Mouse (Mus musculus): ENCODE measurements around the gene Unc93b1. TPM values are rescaled to one million over a fixed set of nuclear protein-coding genes. Genes with fewer than 3 reads are reported as not detected.
"Not testable (repeated sequence)": the region's sequence is repeated elsewhere in the genome, so short reads cannot be mapped to it uniquely, and the experiment has no call there.

Gene Unc93b1
- total RNA-seq, 4 experiments from 2014 or later, result 69.4 to 85.5 (median 71.5) TPM

DNA sequence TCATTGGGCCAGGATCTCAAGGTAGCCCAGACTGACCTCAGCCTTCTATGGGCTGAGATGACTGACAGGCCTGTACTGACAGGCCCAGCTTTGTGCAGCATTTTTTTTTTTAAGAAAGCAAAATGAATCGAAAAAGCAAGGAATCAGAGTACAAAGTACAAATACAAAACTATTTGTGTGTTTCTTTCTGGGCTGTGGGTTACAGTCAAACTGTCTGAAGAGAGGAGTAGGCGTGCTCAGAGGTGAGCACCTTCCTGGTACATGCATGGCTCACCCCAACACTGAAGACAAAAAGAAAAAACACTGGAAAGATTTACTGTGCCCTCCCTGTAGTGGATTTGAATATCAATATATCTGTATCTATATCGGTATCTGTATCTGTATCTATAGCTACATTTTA is 12.8 kb downstream of the Unc93b1 start:
- DNase-seq, result no peak

DNA sequence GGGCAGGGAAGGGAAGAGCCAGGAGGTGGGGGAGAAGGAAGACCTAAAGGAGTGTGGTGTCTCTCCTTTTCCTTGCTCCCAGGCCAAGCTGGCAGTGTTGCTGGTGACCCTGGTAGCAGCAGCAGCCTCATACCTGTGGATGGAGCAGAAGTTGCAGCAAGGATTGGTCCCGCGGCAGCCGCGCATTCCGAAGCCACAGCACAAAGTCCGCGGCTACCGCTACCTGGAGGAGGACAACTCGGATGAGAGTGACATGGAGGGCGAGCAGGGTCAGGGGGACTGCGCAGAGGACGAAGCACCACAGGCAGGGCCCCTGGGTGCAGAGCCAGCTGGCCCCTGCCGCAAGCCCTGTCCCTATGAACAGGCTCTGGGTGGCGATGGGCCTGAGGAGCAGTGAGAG is 13.6 kb downstream of the Unc93b1 start:
- no peak for DNase-seq

DNA sequence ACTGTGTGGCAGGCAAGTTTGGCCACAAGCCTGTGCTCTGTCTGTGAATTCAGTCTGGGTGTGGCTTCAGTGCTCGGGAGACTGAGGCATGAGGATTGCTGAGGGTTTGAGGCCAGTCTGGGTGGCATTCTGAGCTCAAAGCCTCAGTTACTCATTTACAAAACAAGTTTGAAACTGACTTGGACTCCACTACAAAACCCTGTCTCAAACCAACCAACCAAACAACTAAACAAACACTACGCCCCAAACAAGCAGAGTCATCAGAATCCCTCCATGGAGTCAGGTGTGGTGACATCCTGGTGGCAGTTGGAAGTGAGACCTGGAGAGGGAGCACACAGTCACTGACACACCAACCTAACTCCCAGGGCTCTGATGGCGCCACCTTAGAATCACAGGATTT is 15.3 kb downstream of the Unc93b1 start:
- DNase-seq, result no peak

DNA sequence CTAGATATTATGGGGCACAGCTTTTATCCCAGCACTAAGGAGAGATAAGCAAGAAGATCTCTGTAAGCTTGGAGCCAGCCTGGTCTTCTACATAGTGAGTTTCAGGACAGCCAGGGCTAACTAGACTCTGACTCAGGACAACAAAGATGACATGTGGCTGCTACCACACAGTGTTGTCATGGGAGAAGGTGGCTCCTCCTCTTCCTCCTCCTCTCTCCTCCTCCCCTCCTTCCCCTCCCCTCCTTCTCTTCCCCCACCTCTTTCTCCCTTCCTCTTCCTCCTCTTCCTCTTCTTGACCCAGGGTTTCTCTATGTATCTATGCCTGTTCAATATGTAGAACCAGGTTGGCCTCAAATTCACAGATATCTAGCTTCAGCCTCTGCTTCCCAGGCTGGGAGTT is 16.5 kb downstream of the Unc93b1 start:
- no peak for DNase-seq

DNA sequence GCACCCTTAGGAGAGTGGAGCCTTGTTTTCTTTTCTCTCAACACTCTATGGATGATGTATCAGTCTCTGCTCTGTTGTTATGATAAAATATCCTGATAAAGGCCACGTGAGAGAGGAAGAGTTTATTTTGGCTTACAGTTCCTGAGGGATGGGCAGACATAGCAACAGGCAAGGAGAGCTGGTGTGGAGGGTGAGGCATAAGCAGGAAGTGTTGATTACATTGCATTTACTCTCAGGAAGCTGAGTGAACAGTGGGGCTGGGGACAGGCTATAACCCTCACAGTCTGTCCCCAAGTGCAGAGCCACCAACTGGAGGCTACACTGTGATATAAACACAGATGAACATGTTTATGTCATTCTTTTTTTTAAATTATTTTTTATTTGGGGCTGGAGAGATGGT is 17.1 kb downstream of the Unc93b1 start:
- DNase-seq, result no peak

DNA sequence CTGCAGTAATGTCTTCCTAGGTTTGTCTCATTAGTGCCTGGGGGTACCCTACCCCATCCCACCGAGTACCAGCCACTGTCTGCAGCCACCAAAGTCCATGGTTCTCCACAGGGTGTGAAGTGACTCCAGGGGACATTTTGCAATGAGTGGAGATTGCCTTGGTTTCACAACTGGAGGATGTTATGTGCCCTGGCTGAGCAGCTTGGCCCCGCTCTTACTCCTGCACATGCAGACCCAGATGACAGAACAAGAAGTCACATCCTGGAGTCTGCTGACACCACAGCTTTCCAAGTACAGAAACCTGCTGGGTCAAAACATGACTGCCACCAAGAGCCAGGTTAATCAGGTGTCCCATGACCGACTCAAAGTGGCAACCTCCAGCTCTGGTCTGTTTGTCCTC is 20.0 kb downstream of the Unc93b1 start:
- DNase-seq, result peak; percentile 30

DNA sequence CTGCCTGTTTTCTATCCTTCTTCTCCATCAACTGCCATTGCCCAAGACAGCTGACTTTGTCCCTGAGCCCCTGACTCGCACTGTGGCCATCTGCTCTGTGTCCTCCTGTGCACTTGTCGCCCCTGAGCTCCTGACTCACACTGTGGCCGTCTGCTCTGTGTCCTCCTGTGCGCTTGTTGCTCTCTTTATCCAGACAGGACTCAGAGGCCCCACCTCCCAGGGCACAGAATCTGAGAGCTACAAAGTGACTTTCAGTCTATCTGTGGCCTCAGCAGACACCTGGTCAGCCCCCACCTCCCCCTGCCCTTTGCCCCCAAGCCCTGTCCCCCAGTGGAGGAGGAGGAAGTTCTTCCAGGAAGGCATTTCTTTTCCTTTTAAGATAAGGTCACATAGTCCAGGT is 20.8 kb downstream of the Unc93b1 start:
- no peak for DNase-seq

DNA sequence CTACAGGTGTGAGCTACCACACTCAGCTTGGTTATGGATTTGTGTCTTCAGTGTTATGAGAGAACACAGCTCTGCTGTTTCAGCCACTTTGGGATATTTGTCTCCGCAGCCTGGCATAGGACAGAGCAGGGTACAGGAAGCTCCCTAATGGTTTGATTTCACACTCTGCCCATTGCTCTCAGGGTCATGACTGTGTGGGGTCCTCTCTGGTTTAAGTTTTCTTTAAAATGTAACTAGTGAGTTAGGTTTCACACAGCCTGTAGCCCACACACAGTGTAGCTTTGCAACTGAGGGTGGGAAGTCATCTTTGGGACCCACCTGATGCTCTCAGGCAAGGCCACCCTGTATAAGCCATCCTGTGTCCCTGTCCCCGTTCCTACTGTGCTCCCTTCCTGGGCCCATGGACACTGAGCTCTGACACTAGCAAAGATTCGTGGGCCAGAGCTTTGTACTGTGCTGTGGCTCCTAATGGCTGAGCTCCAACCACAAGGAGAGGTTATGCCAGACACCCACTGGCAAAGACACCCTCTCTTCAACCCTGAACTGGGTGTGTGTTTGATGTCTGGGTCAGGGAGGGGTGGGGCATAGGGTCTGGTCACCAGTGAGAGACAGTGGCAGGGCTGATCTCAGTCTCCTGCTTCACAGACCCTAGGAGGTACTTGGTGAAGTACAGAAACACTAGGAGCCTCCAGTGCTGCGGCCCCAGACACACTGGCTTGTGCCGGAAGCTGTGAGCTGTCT is 22.5 kb downstream of the Unc93b1 start:
- not testable (repeated sequence) for DNase-seq

DNA sequence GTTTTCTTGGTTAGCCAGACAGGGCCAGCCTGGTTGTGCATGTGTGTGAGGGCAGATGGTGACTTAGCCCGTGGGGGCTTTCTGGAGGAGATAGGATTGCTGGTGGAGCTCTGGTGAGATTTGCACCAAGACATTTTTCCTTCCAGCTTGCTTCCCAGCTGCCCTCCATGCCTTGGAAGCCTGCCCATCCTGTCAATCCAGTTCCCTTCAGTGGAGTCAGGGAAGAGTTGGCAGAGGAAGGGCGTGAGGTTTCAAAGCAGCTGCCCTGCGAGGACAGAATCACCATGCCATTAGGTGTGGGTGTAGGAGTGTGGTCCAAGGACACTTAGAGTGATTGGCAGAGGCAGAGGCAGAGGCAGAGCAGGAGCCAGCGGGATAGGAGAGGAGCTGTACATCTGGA is 23.5 kb downstream of the Unc93b1 start, which contains the start of gene Aldh3b3:
Gene Aldh3b3, plus strand, starts transcription at position 176 of the 400 bp plus-strand sequence.
- no peak for DNase-seq

DNA sequence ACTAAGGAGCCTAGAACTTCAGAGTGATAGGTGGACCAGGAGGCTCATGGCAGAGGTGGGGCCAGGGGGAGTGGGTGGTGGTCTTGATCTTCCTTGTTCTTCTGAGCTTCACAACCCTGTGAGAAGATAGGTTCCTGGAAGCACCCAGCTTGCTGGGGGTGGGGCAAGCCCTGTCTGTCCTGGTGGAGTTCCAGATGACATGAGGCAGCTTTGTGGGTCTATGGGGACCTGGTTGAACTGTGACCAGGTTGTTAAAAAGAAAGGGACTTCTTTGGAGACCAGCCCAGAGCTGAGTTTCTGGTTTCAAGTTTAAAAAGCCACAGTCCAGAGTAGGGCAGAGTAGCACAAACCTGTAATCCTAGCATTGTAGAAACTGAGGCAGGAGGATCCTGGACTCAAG is 24.0 kb downstream of the Unc93b1 start:
- DNase-seq, result no peak

DNA sequence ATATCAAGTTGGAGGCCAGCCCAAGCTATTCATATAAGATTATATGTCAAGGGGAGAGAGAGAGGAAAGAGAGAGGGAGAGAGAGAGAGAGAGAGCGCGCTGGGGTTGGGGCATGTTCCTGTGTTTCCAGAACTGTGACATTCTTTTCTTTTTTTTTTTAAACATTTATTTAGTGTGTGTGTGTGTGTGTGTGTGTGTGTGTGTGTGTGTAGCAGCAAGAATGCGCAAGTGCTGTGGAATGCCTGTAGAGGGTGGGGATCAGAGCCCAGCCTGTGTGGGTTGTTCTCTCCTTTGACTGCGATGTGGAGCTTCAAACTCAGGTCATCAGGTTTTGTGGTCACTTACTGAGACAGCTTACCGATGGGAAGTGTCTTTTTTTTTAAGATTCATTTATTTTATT is 25.2 kb downstream of the Unc93b1 start:
- DNase-seq, result no peak

DNA sequence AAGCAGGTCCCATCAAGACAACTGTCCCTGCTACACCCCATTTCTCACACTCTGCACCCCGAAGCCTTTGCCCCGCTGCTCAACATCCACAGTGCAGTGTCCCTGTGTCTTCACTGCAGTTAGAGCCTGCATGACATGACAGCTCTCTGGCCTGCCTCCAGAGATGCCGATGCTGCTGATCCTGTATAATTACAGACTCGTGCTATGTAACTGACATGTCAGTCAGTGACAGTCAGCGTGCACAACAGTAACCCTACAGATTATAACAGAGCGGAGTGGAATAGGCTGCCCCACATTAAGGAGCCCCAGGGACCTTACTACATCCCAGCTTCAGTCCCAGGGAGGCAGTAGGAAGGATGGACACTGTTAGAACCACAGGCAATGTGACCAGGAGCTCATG is 26.8 kb downstream of the Unc93b1 start:
- DNase-seq, result not testable (repeated sequence)

DNA sequence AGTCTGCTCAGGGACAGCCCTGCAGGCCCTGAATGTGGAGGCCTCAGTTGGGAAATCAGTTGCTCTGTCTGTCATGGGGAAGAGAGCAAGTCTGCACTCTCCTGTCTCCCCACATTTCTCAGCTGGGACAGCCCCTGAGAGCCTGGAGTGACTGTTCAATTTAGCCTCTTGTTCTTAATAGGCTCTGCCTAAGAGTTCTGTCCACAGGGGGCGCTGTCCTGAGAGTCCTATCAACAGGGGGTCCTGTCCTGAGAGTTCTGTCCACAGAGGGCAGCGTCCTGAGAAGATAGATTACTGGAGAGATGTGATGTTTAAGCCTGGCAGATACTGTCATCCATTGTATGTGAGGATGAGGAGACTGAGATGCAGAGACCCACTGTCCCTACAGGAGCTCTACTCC is 27.5 kb downstream of the Unc93b1 start:
- no peak for DNase-seq

DNA sequence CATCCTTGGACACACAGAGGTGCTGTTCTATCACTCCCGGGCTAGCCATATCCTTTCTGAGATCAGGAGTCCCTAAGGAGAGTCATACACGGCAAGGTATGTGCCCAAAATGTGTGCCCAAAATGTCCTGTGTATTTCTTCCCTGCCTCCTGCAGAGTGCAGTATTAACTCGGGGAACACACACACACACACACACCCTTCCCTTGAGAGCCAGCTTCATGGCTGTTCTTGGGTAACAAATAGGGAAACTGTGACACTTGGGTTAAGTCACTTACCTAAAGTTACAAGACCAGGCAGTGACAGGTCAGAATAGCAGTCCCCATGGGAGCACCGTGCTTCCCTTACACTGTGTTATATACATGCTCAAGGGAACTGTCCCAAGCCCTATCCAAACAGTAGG is 29.0 kb downstream of the Unc93b1 start:
- DNase-seq, result no peak

DNA sequence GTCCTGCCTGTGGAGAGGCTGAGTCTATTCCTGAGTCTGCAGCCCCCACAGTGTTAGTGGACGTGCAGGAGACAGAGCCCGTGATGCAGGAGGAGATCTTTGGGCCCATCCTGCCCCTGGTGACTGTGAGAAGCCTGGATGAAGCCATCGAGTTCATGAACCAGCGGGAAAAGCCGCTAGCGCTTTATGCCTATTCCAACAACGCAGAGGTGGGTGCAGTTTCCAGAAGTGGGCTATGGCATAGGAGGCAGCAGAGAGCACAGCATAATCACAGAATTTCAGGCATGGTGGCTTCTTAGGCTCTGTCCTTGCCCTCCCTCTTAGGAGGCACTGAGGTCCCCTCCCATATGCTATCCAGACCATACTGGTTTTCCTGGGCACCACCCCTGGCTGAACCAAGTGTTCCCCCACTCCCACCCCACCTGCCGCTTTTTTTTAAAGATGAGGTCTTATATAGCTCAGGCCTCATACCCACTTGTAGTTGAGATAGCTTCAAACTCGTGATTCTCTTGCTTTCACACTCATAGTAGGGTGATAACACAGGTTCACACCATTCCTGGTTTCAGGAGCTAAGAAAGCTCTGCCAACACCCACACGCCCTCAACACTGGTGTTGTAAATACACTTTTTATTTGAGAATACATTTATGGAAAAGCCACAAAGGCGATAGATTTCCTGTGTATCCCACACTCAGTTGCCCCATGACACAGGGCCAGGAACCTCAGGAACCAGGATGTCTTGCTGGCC is 31.5 kb downstream of the Unc93b1 start:
- DNase-seq, result no peak

DNA sequence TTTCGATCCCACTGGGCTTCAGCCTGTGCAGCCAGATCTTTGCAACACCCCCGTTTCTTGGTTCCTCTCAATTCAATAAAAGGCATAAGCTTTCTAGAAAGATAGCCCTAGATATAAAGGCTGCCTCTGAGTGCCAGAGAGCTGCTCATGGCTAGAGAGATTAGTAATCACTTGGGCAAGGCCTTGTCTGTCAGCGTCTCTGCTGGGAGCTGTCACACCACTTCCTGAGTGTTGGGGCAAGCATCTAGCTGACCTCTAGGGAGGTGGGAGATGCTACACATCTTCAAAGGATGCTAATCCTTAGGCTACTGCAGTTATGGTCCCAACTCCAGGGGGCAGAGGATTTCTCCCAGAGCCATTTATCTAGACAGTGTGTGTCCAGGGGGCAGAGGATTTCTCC is 32.3 kb downstream of the Unc93b1 start:
- no peak for DNase-seq

DNA sequence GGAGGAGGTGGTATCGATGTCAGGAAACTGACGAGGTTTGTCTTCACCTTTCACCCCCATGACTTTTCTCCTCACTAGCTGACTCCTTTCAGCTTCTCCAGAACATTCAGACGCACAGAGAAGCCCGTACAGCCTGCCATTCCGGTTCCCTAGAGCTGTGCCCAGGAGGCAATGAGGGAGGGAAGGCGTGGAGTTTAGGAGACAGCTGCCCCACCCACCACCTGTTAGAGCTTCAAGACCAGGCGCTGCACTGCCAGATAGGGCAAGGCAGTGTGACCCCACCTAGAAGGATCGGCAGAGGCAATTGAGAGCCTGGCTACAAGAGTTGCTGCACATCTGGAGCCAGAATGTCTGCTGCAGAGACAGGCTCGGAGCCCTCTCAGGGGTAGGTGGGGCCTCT is 37.2 kb downstream of the Unc93b1 start, which contains the start of gene Aldh3b2:
Gene Aldh3b2, plus strand, starts transcription at position 100 of the 400 bp plus-strand sequence.
- no peak for DNase-seq

DNA sequence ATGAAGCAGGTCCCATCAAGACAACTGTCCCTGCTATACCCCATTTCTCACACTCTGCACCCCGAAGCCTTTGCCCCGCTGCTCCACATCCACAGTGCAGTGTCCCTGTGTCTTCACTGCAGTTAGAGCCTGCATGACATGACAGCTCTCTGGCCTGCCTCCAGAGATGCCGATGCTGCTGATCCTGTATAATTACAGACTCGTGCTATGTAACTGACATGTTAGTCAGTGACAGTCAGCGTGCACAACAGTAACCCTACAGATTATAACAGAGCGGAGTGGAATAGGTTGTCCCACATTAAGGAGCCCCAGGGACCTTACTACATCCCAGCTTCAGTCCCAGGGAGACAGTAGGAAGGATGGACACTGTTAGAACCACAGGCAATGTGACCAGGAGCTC is 39.6 kb downstream of the Unc93b1 start:
- DNase-seq, result not testable (repeated sequence)

DNA sequence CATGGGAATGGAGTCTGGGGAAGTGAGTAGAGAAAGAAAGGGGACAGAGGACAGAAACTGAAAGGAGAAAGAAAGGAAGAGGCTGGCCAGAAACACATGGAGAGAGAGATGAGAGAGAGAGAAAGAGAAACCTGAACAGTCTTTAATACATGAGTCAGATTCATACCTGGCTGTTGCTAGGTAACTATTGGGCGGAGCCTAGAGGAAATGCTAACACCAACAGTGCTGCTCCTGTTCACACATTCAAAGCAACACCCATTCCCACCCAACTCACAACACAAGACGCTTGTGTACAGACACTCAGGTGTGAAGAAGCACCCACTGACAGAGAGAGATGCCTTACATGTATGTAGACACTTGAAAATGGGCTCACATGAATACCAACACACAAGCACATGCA is 40.9 kb downstream of the Unc93b1 start:
- DNase-seq, result no peak

DNA sequence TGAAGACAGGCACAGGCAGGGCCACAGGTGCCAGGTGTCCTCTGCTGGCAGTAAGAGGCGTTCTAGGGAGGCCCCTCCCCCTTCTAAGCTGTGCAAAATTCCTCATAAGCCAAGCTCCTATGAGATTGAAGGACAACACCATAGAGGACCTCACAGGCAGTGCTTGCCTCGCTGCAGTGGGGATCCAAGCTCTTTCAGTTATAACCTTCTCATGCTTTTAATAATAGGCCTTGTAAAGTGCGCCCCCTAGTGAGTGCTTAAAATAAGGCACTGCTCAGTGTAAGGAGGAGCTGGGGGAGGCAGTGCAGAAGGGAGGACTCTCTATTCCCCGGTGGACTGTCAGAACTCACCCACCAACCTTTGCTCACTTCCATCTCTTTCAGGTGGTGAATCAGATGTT is 45.3 kb downstream of the Unc93b1 start:
- DNase-seq, result peak; percentile 58

DNA sequence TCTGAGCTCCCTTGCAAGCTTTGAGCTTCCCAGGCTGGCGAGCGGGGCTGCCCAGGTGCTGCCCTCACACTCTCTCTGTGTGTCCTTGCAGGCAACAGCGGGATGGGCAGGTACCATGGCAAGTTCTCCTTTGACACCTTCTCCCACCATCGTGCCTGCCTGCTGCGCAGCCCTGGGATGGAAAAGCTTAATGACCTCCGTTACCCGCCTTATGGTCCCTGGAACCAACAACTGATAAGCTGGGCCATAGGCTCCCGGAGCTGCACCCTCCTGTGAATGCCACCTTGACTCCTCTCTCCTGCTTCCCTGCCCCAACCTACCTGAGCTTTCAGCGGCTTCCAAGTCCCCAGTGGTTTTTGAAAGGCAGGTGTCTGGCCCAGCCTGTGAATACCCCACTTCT is 45.9 kb downstream of the Unc93b1 start:
- DNase-seq, result no peak

DNA sequence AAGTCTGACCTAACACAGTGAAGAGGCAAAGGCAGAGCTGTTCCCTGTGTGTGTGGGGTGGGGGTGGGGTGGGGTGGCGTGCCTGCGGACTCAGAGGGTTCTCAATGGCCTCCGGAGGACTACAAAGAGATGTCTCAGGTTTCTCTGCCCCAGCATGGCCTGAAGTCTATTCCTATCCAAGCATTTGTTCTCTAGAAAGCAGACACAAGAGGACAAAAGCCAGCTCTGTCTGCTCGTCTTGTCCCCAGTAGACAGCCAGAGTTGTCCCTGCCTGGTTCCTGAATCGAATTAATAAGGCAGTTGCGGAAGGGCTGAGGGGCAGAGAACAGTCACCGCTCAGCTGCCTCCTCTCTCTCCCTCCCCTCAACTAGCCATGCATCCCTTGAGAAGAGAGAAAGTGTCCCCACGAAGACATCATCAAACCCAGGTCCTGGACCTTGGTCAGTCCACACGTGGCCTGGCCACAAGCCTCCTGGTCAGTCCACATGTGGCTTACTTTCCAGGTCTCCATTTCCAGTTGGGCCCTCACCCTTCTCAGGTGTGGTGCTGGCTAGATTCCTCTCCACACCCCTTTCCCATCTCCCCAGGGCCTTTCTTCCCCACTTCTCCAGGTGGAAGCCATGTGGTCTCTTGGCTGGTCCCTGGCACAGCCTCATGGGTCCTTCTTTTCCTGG is 48.7 kb downstream of the Unc93b1 start:
- DNase-seq, result no peak

DNA sequence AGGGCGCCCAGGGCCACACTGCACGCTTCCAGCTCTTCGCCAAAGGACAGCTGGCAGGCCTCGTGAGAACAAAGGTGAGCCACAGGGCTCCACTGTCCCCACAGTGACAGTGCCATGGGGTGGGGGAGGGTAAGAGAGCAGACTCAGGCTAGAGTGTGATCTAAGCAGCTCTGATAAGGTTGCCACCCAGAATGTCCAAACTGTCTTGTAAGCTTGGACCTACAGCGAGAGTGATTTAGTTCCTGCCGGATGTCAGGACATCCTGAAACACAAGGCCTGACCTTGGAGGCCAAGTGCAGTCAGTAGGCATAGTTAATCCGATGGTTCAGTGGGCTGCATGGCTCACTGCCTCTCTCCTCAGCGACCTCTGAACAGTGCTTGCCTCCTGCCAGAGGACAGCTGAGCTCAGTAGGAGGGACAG is 50.3 kb downstream of the Unc93b1 start:
- DNase-seq, result peak; percentile 71

All from adrenal gland, adult 8-10 months (tissue).